In genomic region chr19:46967861-46968260, GRCm38 (mm10) we compare ENCODE assay signal across 15 mouse cellular contexts. TPM values are rescaled to one million over a fixed set of nuclear protein-coding genes. Genes with fewer than 3 reads are reported as not detected.
"Had no signal": no experiment of that assay in that cellular context is flagged by ENCODE, and none has a peak within 500 bp of the region (broad histone marks: within the 10 kb centered on the region; RNA-seq: fewer than 3 reads in every experiment).

No protein-coding gene starts in this region.

- H3K9me3 ChIP-seq: limb, embryonic 12.5 days; lung, embryonic 15.5 days; megakaryocyte, embryonic 14.5 days; midbrain, embryonic 15.5 days; neural tube, embryonic 12.5 days had no signal

- H3K4me3 ChIP-seq: layer of hippocampus, adult 2 months; limb, embryonic 12.5 days; lung, embryonic 15.5 days; midbrain, embryonic 15.5 days; neural tube, embryonic 12.5 days had no signal

- ATAC-seq: midbrain, embryonic 15.5 days had no signal

- H3K9ac ChIP-seq: limb, embryonic 12.5 days; lung, embryonic 15.5 days; midbrain, embryonic 15.5 days; neural tube, embryonic 12.5 days had no signal

- H3K4me2 ChIP-seq: limb, embryonic 12.5 days; lung, embryonic 15.5 days; midbrain, embryonic 11.5 days; midbrain, embryonic 15.5 days; neural tube, embryonic 12.5 days had no signal

- DNase-seq: kidney, postnatal 10 days; kidney, postnatal 4 days; lung, postnatal 14 days; thymus, postnatal 4 days had no signal

- H3K36me3 ChIP-seq: limb, embryonic 12.5 days; lung, embryonic 15.5 days; midbrain, embryonic 15.5 days; neural tube, embryonic 12.5 days had no signal

- H3K27ac ChIP-seq: limb, embryonic 12.5 days; lung, embryonic 15.5 days; macrophage; midbrain, embryonic 15.5 days; neural tube, embryonic 12.5 days; stomach, postnatal 0 days had no signal

- H3K27me3 ChIP-seq: limb, embryonic 12.5 days; lung, embryonic 15.5 days; megakaryocyte, embryonic 14.5 days; midbrain, embryonic 15.5 days; neural tube, embryonic 12.5 days had no signal

RNA-seq across cellular contexts. Expression of gene Ina, which starts 46.6 kb away (rescaled TPM):
- total RNA-seq: liver, adult 2 months; monocyte, adult 5-6 weeks had no signal
- polyA plus RNA-seq: liver, adult 2 months; macrophage had no signal
